Mouse (Mus musculus) C2C12 (cell line): Measurements from ENCODE around the gene Pdpn. TPM values are rescaled to one million over a fixed set of nuclear protein-coding genes. Genes with fewer than 3 reads are reported as not detected.

Experiments used
- H3K27me3 ChIP-seq: one replicate; pipeline ENCODE4 v1.6.1; 2011; ENCODE audit not compliant: control insufficient read depth, insufficient read depth, insufficient read length
- H3K36me3 ChIP-seq: one replicate; pipeline ENCODE4 v1.6.1; 2011; ENCODE audit not compliant: control insufficient read depth, insufficient read depth
- H3K4me3 ChIP-seq: one replicate; pipeline ENCODE4 v1.5.1; 2011; ENCODE audit warnings: mild to moderate bottlenecking, control low read depth; ENCODE audit not compliant: poor library complexity, insufficient read depth, severe bottlenecking
- H3K79me2 ChIP-seq: one replicate; pipeline ENCODE4 v1.6.1; 2011; ENCODE audit not compliant: control insufficient read depth, insufficient read depth
- H3K79me3 ChIP-seq: one replicate; pipeline ENCODE4 v1.6.1; 2011; ENCODE audit warnings: low read depth, control low read depth
- H3ac ChIP-seq: one replicate; pipeline ENCODE3; 2011; ENCODE audit warnings: low read depth; ENCODE audit not compliant: control insufficient read depth, insufficient read length
- CEBPB ChIP-seq: IDR thresholded peaks from one replicate; pipeline ENCODE4 v1.6.1; 2011; ENCODE audit warnings: low read depth, mild to moderate bottlenecking, control low read depth, moderate library complexity
- CTCF ChIP-seq: IDR thresholded peaks from one replicate; pipeline ENCODE4 v1.5.1; 2011; ENCODE audit not compliant: control insufficient read depth, insufficient read depth, insufficient read length
- FOSL1 ChIP-seq: IDR thresholded peaks from one replicate; pipeline ENCODE4 v1.8.0; 2011; ENCODE audit warnings: mild to moderate bottlenecking, low read length; ENCODE audit not compliant: poor library complexity, insufficient read depth, severe bottlenecking
- MAX ChIP-seq: IDR thresholded peaks from one replicate; pipeline ENCODE4 v1.6.1; 2011; ENCODE audit warnings: mild to moderate bottlenecking, control low read depth
- MYOD1 ChIP-seq: IDR thresholded peaks from one replicate; pipeline ENCODE4 v1.6.1; 2011; ENCODE audit warnings: low read depth; ENCODE audit not compliant: control insufficient read depth, insufficient read length
- MYOG ChIP-seq: IDR thresholded peaks from one replicate; pipeline ENCODE4 v1.6.1; 2011; ENCODE audit not compliant: control insufficient read depth, insufficient read length; ENCODE audit errors: extremely low read depth
- USF1 ChIP-seq: IDR thresholded peaks from one replicate; pipeline ENCODE4 v1.6.1; 2011; ENCODE audit warnings: low read depth, mild to moderate bottlenecking, control low read depth, moderate library complexity
- polyA plus RNA-seq: library from polyadenylated mRNA; unstranded; fragments of >200 nt; fragmentation: generic; extraction: Trizol; gene quantifications from one replicate; pipeline ENCODE4 v1.2.1, GENCODE M21; 2012; ENCODE audit warnings: missing spikeins

Gene Pdpn
- polyA plus RNA-seq, 1 experiment = 133 TPM

DNA sequence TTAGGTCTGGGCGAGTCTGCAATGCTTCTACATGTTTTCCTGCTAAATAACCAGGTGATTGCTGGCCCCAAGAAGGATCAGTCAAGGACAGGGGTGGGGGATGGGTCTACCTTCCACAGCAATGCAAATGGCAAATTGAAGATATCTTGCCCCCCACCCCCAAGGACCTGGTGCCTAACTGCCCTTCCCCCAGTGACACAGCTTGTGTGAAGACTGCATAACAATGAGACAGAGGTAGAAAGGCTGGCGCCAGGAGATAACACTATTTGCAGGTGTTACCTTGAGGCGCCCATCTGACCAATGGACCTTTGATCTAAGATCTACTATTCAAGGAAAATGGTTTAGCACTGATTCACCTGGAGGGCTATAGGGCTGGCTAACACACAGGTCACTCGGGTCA is 2.5 kb upstream of the Pdpn start:
- Histone ChIP-seq H3K36me3 (no peaks in the 10 kb centered on the region), H3K4me3 (no peak overlapping the region), H3K27me3 (no peaks in the 10 kb centered on the region), H3K79me3 (peaks cover 42% of the 10 kb centered on the region), H3ac (no peak overlapping the region), H3K79me2 (peaks cover 48% of the 10 kb centered on the region)
- TF ChIP-seq CTCF (no peak), USF1 (no peak), CEBPB (no peak), MYOD1 (no peak), MYOG (no peak), MAX (no peak), FOSL1 (no peak)

DNA sequence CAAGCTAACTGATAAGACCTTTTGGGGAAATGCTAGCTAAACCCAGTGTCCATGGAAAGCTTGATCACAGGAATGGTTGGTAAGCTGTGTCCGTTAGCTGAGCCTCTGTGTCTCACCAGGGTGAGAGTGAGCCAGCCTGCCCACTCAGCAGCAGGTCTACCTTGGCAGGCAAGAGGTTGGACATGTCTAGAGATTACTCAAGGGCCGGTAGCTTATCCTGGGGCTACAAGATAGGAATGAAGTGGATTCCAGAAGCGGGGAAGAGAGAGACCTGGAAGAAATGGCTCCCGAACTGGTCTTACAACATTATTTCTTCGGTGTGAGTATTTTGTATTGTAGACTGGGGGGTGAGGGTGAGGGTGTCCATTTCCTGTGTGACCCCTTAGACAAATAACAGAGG is 1.7 kb upstream of the Pdpn start:
- no peaks in the 10 kb centered on the region for H3K36me3 ChIP-seq
- peaks cover 57% of the 10 kb centered on the region for H3K79me2 ChIP-seq
- H3K79me3 ChIP-seq = peaks cover 46% of the 10 kb centered on the region
- H3K27me3 ChIP-seq = no peaks in the 10 kb centered on the region
- TF ChIP-seq FOSL1 = no peak
- no peak for TF ChIP-seq CEBPB
- no peak for TF ChIP-seq USF1
- no peak for TF ChIP-seq MAX
- TF ChIP-seq CTCF = no peak
- TF ChIP-seq MYOD1 = no peak
- no peak for TF ChIP-seq MYOG
- H3K4me3 ChIP-seq = no peak overlapping the region
- no peak overlapping the region for H3ac ChIP-seq

DNA sequence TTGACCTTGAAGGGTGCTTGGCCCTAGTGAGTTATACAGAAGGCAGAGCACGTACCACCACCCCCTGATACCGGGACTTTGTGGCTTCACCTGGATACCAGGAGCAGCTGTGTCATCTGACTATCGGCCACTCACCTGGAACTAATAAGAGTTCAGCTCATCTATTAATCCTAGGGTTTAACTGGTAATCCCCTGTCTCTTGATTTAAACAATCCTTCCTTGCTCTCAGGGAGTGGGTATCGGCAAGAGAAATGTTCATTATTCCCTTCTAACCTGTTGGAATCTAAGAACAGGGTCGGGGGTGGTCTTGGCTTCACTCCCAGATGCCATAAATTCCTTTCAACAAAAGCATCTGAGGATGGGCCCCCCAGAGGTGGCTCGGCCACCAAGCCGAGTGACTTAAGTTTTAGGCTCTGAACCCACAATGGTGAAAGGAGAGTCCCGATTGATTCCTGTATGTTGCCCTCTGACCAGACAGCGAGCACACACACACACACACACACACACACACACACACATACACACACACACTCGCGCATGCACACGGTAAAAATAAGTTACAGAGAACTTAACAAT is 837 bp upstream of the Pdpn start:
- peaks cover 65% of the 10 kb centered on the region for H3K79me2 ChIP-seq
- TF ChIP-seq MYOD1 (no peak), CEBPB (no peak), MAX (no peak), CTCF (no peak), MYOG (no peak)
- no peaks in the 10 kb centered on the region for H3K27me3 ChIP-seq
- peak overlapping the region; percentile 74 for H3K4me3 ChIP-seq
- H3ac ChIP-seq = peak overlapping the region; percentile 82
- no peaks in the 10 kb centered on the region for H3K36me3 ChIP-seq
- H3K79me3 ChIP-seq = peaks cover 52% of the 10 kb centered on the region

DNA sequence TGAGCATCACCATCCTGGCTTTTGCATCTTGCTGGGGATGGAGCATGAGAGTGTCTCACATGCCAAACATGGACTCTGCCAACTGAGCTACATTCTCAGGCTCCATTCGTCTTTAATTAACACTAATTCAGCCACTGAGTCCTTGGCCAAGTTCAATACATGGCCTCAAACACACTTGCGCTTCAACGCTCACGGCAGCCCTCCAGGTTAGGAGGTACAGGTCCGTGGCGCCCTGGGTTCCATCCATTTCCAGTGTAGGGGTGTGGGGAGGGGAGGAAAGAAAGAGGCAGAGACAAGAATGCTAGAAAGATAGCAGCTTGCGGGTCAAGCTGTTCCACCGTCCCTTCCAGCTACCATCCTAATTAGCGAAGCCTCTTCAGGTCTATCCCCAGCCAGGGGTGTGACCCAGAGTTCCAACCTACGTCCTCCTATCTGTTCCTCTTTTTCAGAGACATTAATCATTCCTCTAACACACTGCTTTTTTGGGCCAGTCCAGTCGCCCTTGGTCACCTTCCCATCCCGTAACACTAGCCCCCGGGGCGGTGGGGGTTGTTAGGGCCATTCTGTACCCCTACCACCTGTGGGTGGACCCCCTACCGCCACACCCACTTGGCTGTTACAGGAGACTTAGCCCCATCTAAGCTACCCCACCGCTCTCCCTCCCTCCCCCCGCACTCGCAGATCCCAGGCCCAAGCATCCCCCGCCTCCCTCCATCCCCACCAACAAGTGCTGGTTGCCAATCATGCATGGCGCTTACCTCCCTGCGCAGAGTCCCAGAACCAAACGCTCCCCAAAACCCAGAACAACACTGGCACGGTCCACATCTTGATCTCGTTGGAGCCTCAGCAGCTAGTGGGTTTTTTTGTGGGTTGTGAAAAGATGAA is 691 bp downstream of the Pdpn start:
- peak overlapping the region; percentile 74 for H3K4me3 ChIP-seq
- H3K79me2 ChIP-seq = peaks cover 80% of the 10 kb centered on the region
- TF ChIP-seq CEBPB (no peak), FOSL1 (no peak), MYOD1 (no peak), USF1 (no peak), MYOG (no peak), MAX (no peak), CTCF (no peak)
- H3ac ChIP-seq = peak overlapping the region; percentile 54
- peaks cover 7% of the 10 kb centered on the region for H3K36me3 ChIP-seq
- no peaks in the 10 kb centered on the region for H3K27me3 ChIP-seq
- peaks cover 65% of the 10 kb centered on the region for H3K79me3 ChIP-seq

DNA sequence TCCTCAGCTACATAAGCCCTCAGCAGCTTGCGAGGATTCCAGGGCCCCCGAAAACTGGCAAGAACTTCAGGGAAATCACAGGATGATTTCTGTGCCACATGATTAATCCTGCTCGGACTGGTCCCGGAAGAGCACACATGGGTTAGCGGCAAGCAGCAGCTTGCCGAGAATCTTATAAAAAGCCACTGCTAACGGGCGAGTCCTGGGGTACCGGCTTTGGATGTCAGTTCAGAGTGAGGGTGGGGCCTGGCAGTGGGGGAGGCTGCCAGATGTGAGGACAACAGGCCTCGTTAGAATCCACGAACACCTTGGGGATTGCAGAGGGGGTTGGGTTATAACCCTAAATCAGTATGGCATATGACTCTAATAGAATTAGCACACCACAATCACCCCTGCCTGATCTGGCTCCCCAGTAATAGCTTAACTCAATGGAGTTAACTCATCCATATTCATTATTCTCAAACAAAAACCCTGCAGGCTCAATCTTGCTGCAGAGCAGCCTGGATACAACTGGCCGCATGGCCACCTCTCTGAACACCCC is 2.3 kb downstream of the Pdpn start:
- TF ChIP-seq CTCF (no peak), MYOD1 (no peak), MYOG (no peak), CEBPB (no peak), MAX (no peak), FOSL1 (no peak), USF1 (no peak)
- H3K79me3 ChIP-seq = peaks cover 70% of the 10 kb centered on the region
- peak overlapping the region; percentile 74 for H3K4me3 ChIP-seq
- H3K27me3 ChIP-seq = no peaks in the 10 kb centered on the region
- peaks cover 18% of the 10 kb centered on the region for H3K36me3 ChIP-seq
- H3K79me2 ChIP-seq = peaks cover 95% of the 10 kb centered on the region
- H3ac ChIP-seq = peak overlapping the region; percentile 62

DNA sequence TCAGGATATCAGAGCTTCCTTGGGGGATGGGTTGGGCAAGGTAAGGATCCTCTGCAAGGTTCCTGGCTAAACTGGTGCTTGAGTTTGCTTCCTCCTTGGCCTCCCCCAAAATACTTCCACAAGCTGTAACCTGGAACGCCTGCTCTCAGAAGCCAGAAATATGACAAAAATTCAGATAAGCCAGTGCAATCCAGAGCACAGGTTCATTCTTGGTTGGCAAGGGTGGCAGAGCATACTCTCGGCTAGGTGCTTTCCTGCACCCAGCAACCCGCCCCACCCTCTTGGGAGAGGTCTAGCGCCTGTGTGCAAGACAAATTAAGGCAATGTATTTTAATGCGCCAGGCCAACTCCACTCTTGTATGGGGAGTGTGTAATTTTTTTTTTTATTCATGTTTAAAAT is 3.2 kb downstream of the Pdpn start:
- Histone ChIP-seq H3K79me3 (peaks cover 68% of the 10 kb centered on the region), H3K79me2 (peaks cover 97% of the 10 kb centered on the region), H3K27me3 (no peaks in the 10 kb centered on the region), H3K4me3 (no peak overlapping the region), H3K36me3 (peaks cover 18% of the 10 kb centered on the region), H3ac (no peak overlapping the region)
- TF ChIP-seq CTCF (no peak), MAX (no peak), MYOD1 (no peak), USF1 (no peak), FOSL1 (no peak), CEBPB (no peak), MYOG (no peak)
